Mouse (Mus musculus) spleen, adult 2 months (tissue): ENCODE results near the gene AC124108.1. TPM values are rescaled to one million over a fixed set of nuclear protein-coding genes. Genes with fewer than 3 reads are reported as not detected.
A peak's percentile ranks its signal among the peaks of the same experiment; 100 is the strongest.

ENCODE experiments used
- DNase-seq, 2 experiments: peaks; one replicate each; pipeline versions ENCODE4 v3.0.0 to v3.0.0-alpha.2; 2012 to 2021; ENCODE audit warnings: low spot score in 2 of 2, low read depth in 1 of 2
- H3K27ac ChIP-seq: fragments of 200-500 bp; 2 replicates; pipeline ENCODE4 v1.5.1; 2012; ENCODE audit warnings: low read length, inconsistent platforms; ENCODE audit not compliant: insufficient read depth
- H3K27me3 ChIP-seq: fragments of 200-500 bp; 2 replicates; pipeline ENCODE4 v1.6.1; 2012; ENCODE audit warnings: mild to moderate bottlenecking, moderate library complexity, low read length, inconsistent platforms; ENCODE audit not compliant: control insufficient read depth, insufficient read depth
- H3K36me3 ChIP-seq: fragments of 200-500 bp; 2 replicates; pipeline ENCODE4 v1.6.1; 2012; ENCODE audit warnings: mild to moderate bottlenecking, low read length, inconsistent platforms; ENCODE audit not compliant: control insufficient read depth, insufficient read depth
- H3K4me1 ChIP-seq: fragments of 200-500 bp; 2 replicates; pipeline ENCODE4 v1.6.1; 2011; ENCODE audit warnings: inconsistent platforms; ENCODE audit not compliant: control insufficient read depth, insufficient read depth, insufficient read length
- H3K4me3 ChIP-seq: fragments of 200-500 bp; 2 replicates; pipeline ENCODE4 v1.5.1; 2011; ENCODE audit warnings: mild to moderate bottlenecking, inconsistent platforms; ENCODE audit not compliant: insufficient read depth, insufficient read length; ENCODE audit errors: extremely low read depth
- CTCF ChIP-seq: fragments of 200-500 bp; IDR thresholded peaks from 2 replicates; pipeline ENCODE4 v1.5.1; 2011; ENCODE audit warnings: mild to moderate bottlenecking, inconsistent platforms; ENCODE audit not compliant: insufficient read depth, insufficient read length, insufficient replicate concordance; ENCODE audit errors: extremely low read depth
- POLR2A ChIP-seq: fragments of 200-500 bp; IDR thresholded peaks from 2 replicates; pipeline ENCODE4 v1.6.1; 2011; ENCODE audit warnings: low read depth, low read length, inconsistent platforms
- WGBS: fragments of 180-500 bp; shearing (Covaris S2); methylation state at CpG from one replicate; pipeline ENCODE4 v1.1.7; 2018; 5-methylcytosine and 5-hydroxymethylcytosine counted together
- polyA plus RNA-seq: library from polyadenylated mRNA; depleted of rRNA; stranded (reverse); fragments of >200 nt; gene quantifications from 2 replicates; pipeline ENCODE4 v1.2.3, GENCODE M21; 2012

AC124108.1 gene
- polyA plus RNA-seq, 1 experiment, result not detected

DNA sequence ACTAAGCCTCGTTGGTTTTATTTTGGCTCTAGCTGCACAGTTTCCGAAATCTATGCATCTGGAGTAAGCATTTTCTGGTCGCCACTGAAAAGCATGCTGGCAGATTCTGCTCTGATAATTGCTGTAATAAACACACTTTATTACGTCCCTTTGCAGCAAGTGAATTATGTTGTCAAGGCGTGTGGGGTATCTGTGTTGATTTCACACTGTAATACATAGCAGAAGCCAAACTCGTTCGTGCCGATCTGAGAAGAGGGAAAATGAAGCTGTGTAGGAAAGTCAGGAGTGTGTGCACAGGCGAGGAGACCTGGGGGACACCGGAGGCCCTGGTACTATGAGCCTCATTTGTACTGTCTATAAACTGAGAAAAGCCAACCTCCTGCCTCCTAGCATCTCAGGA is 18.1 kb downstream of the AC124108.1 start:
- Histone ChIP-seq H3K27ac (no peak overlapping the region), H3K4me3 (no peak overlapping the region), H3K4me1 (no peaks in the 10 kb centered on the region), H3K36me3 (no peaks in the 10 kb centered on the region), H3K27me3 (peaks cover 2% of the 10 kb centered on the region; the same call in 1 of the 2 replicates)
- TF ChIP-seq CTCF, result no peak
- no peak for TF ChIP-seq POLR2A
- WGBS, result 89% methylated on average over 10 of the region's 10 CpGs
- DNase-seq, result no peak

DNA sequence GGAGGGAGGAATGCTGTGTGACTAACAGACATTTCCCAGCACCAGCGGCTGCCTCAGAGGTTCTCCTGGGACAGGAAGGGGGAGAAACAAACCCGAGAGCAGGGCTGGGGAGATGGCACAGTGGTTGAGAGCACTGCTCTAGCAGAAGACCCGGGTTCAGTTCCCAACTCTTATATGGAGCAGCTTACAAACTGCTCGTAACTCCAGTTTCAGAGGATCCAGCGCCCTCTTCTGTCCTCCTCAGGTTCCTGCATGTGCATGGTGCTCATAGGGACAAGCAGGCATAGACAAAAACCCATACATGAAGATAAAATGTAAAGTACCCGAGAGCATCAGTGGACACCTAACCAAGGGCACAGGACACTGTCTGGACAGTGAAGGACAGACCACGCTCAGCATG is 19.7 kb downstream of the AC124108.1 start:
- no peak for DNase-seq
- Histone ChIP-seq H3K4me3 (no peak overlapping the region), H3K36me3 (no peaks in the 10 kb centered on the region), H3K27ac (no peak overlapping the region), H3K27me3 (0 out of 2 replicates have a peak, but pooled peaks cover 2% of the 10 kb centered on the region), H3K4me1 (no peaks in the 10 kb centered on the region)
- TF ChIP-seq POLR2A (no peak), CTCF (peak; percentile 20; the same call in 1 of the 2 replicates)
- 29% methylated on average over 7 of the region's 7 CpGs for whole genome bisulfite sequencing

DNA sequence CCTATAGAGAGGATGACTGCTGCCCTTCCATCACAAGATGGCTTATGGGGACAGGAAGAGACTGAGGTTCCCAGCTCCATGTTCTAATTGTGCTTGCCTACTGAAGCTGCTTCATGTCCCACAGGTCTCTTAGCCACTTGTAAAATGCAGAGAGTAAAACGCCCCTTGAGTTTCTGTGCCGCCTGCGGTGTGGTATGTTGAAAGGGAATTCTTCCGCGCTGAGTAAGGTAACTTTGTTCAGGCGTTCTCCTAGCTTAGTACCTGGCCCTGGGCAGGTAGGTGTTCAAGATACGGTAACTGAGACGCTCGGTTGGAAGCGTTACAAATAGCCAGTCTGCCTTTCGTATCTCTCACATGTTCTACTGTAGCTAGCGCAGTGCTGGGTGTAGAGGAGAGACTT is 20.4 kb downstream of the AC124108.1 start:
- Histone ChIP-seq H3K27me3 (0 out of 2 replicates have a peak, but pooled peaks cover 2% of the 10 kb centered on the region), H3K27ac (no peak overlapping the region), H3K36me3 (no peaks in the 10 kb centered on the region), H3K4me1 (no peaks in the 10 kb centered on the region), H3K4me3 (no peak overlapping the region)
- TF ChIP-seq POLR2A, result no peak
- no peak for TF ChIP-seq CTCF
- 49% methylated on average over 12 of the region's 12 CpGs for WGBS
- no peak for DNase-seq

DNA sequence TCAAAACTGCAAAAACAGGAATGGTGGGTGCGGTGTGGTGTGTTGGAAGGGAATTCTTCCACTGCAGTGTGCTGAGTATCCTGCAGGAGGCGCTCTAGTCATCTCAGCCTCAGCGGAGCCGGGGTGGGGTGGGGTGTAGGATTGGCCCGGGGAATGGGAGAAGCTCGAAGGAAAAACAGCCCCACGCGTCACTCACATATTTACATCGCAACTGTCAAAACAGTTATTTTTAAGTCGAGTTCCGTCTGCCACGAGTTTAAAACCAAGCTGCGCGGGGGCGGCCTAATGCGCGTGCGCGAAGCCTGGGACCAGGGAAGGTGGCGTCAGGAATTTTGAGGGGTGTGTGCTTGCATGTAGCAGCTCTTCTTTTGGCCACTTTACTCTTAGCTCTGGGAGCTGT is 21.0 kb downstream of the AC124108.1 start:
- Histone ChIP-seq H3K36me3 (no peaks in the 10 kb centered on the region), H3K4me3 (no peak overlapping the region), H3K4me1 (no peaks in the 10 kb centered on the region), H3K27ac (no peak overlapping the region), H3K27me3 (0 out of 2 replicates have a peak, but pooled peaks cover 2% of the 10 kb centered on the region)
- peak in 1 of 2 experiments; percentile 15 for DNase-seq
- 7% methylated on average over 20 of the region's 20 CpGs for WGBS
- TF ChIP-seq POLR2A (no peak), CTCF (peak; percentile 50; the same call in 1 of the 2 replicates)

DNA sequence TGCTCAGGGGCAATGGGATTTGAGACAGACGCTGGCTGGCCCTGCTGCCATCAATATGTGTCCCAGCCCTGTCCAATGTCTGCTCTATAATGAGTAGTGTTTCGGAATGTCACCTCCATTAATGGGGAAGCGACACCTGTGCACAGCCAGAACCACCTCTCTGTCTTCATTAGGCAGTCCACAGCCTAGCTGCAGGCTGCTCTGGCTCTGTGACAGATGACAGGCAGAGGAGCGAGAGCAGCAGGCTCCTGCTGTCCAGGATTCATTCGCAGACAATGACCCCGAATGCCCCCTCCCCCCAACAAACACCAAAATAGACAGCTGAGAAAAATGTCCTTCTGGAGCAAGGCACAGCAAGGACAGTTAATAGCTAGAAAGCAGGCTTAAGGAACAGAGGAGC is 21.8 kb downstream of the AC124108.1 start:
- no peak overlapping the region for H3K4me3 ChIP-seq
- H3K27ac ChIP-seq, result no peak overlapping the region
- no peak for TF ChIP-seq POLR2A
- TF ChIP-seq CTCF, result no peak
- 0 out of 2 replicates have a peak, but pooled peaks cover 2% of the 10 kb centered on the region for H3K27me3 ChIP-seq
- 64% methylated on average over 6 of the region's 6 CpGs for WGBS
- H3K4me1 ChIP-seq, result no peaks in the 10 kb centered on the region
- H3K36me3 ChIP-seq, result no peaks in the 10 kb centered on the region
- no peak for DNase-seq

DNA sequence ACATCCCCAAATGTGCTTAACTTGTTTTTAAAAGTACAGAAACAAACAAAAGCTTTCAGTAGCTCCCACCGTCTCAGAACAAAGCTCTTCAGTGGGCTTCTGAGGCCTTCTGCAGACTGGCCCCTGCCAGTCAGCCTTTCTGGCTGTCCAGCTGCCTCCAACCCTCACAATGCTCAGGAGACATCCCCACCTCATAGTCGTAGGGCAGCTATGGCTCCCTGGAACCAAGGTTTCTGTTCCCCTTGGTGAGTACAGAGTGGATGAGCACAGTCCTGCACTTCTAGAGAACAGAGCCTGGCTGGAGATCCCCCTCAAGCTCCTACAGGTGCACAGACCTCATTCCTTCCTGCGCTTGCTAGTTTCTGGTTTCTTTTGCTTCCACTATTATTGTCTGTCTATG is 25.0 kb downstream of the AC124108.1 start:
- Histone ChIP-seq H3K4me1 (no peaks in the 10 kb centered on the region), H3K27me3 (0 out of 2 replicates have a peak, but pooled peaks cover 2% of the 10 kb centered on the region), H3K4me3 (no peak overlapping the region), H3K36me3 (no peaks in the 10 kb centered on the region), H3K27ac (no peak overlapping the region)
- DNase-seq, result no peak
- WGBS, result 69% methylated on average over 3 of the region's 3 CpGs
- TF ChIP-seq POLR2A, result no peak
- TF ChIP-seq CTCF, result no peak

DNA sequence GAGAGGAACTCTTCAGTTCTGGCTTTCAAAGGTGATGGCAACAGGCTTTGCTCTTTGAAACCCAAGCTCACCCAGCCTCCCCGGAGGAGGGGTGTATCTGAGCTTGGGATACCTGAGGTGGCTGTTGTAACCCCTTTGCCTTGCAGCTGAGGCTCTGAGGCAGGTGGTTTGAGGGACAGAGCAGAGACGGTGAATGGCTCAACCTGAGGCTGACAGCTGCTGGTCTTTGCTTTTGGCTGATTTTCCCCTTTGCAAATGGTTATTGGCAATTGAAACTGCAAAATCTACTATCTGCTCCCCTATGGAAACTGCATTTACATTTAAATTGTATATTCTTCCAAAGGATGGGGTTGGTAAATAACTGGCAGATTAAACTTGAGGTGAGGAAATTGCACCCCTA is 30.4 kb downstream of the AC124108.1 start:
- DNase-seq, result no peak
- no peak for TF ChIP-seq CTCF
- TF ChIP-seq POLR2A, result no peak
- Histone ChIP-seq H3K4me3 (no peak overlapping the region), H3K4me1 (no peaks in the 10 kb centered on the region), H3K36me3 (no peaks in the 10 kb centered on the region), H3K27me3 (no peaks in the 10 kb centered on the region), H3K27ac (no peak overlapping the region)
- WGBS, result 60% methylated on average over 2 of the region's 2 CpGs
